Mouse (Mus musculus) erythroblast, embryonic 14.5 days (primary cell): ENCODE results near the gene Selenop.

Experiments used
- GATA1 ChIP-seq: IDR thresholded peaks from 2 replicates; pipeline ENCODE4 v1.6.1; 2012; ENCODE audit warnings: low read length, inconsistent platforms, mixed read lengths
- TAL1 ChIP-seq: IDR thresholded peaks from 3 replicates; pipeline ENCODE4 v1.6.1; 2012; ENCODE audit warnings: low read length, inconsistent platforms, mixed read lengths

- TF ChIP-seq GATA1 = no peak
- no peak for TF ChIP-seq TAL1
Observed at GRCm38 (mm10) chr15:3281737-3282136, 13.4 kb downstream of the Selenop start.
